1 mouse cellular context compared by ENCODE assay signal in genomic region chr2:179974651-179975471, GRCm38 (mm10).
TF ChIP-seq lines count a peak whose summit lies in the region.

No protein-coding gene starts in this region.

TF ChIP-seq in MEL, 35 proteins besides CTCF, POLR2A, EP300 and RAD21 (continued from another document):
- no peak for TF ChIP-seq ELF1 (IDR thresholded peaks at IDR 0.05; ENCODE audit: low read depth, low read length)
- no peak for TF ChIP-seq MAFK (IDR thresholded peaks at IDR 0.05; ENCODE audit: borderline replicate concordance, low read depth, low read length)
- no peak for TF ChIP-seq MAX (IDR thresholded peaks at IDR 0.05; ENCODE audit: low read length)
- TF ChIP-seq MYB (IDR thresholded peaks at IDR 0.05; ENCODE audit: low read depth, low read length), result no peak
